Mouse (Mus musculus): ENCODE measurements around the gene Snrk. TPM values are rescaled to one million over a fixed set of nuclear protein-coding genes. Genes with fewer than 3 reads are reported as not detected.

Gene Snrk
- polyA plus RNA-seq, 1 experiment from 2014 or later, result 80.2 TPM

GRCm38 (mm10) chr9:122173405-122174233, 56.6 kb downstream of the Snrk start:
- WGBS, result 71% methylated on average over 9 of the region's 9 CpGs
- no peak for ATAC-seq (ENCODE audit: low FRiP score, low read depth)
- Histone ChIP-seq H3K4me1 (replicated peaks) (0 out of 2 replicates have a peak, but pooled peaks cover 7% of the 10 kb centered on the region), H3K27me3 (no peaks in the 10 kb centered on the region), H3K9me3 (no peaks in the 10 kb centered on the region), H3K9ac (no peak overlapping the region), H3K27ac (replicated peaks) (no peak overlapping the region), H3K36me3 (peaks cover 8% of the 10 kb centered on the region; the same call in 1 of the 2 replicates), H3K4me2 (no peak overlapping the region), H3K4me3 (no peak overlapping the region)

GRCm38 (mm10) chr9:122174723-122175122, 57.7 kb downstream of the Snrk start:
- Histone ChIP-seq H3K36me3 (peaks cover 6% of the 10 kb centered on the region; the same call in 1 of the 2 replicates), H3K9me3 (no peaks in the 10 kb centered on the region), H3K4me2 (no peak overlapping the region), H3K27ac (replicated peaks) (no peak overlapping the region), H3K4me3 (no peak overlapping the region), H3K27me3 (no peaks in the 10 kb centered on the region), H3K9ac (no peak overlapping the region), H3K4me1 (replicated peaks) (0 out of 2 replicates have a peak, but pooled peaks cover 7% of the 10 kb centered on the region)
- ATAC-seq (ENCODE audit: low FRiP score, low read depth), result no peak
- WGBS, result 85% methylated on average over 6 of the region's 6 CpGs

DNA sequence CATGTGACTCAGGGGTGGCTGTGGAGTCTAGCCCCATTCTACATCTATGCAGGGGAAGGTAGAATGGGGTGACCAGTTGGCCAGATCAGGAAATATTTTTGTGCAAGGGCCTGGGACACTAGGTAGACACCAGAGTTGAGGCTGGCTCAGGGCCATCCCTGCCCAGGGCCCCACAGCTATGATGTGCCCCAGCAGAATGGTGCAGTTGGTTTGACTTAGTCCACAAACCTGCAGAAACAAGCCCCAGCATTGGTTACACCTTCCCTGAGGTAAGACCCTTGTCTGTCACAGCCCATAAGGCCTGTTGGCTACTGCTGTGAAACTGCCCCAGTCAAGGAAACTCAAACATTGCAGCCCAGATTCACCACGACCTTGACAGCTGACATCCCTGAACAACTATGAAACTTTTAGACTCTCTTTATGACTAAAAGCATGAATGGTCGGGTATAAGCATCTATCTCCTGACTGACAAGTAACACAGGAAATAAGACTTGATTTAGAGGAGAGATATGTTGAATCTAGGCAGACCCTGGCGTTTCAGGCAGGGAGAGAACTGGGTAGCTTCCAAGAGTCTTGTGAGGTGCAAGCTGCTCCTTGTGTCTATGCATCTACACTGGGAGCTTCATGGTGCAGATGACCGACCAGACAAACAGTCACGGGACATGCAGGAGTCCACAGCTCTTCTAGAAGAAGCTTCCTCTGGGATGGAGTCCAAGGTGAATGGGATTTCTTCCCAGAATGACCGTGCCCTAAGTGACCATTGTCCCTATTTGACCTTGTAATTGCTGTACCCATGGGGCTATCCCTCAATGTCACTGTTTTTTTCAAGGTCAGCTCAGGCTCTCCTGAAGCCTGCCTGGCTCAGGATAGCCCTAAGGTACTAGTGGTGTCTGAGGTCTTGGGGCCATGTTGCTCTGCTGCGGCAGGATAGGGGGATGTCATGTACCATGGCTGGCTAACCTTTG, 60.5 kb downstream of the Snrk start:
- H3K27ac ChIP-seq (replicated peaks), result no peak overlapping the region
- H3K4me2 ChIP-seq, result no peak overlapping the region
- H3K4me1 ChIP-seq (replicated peaks), result 0 out of 2 replicates have a peak, but pooled peaks cover 7% of the 10 kb centered on the region
- H3K36me3 ChIP-seq, result 0 out of 2 replicates have a peak, but pooled peaks cover 4% of the 10 kb centered on the region
- no peaks in the 10 kb centered on the region for H3K27me3 ChIP-seq
- H3K9me3 ChIP-seq, result no peaks in the 10 kb centered on the region
- no peak for ATAC-seq (ENCODE audit: low FRiP score, low read depth)
- WGBS, result 85% methylated on average over 7 of the region's 7 CpGs
- no peak overlapping the region for H3K4me3 ChIP-seq
- no peak overlapping the region for H3K9ac ChIP-seq

- no peak for ATAC-seq (ENCODE audit: low FRiP score, low read depth)
- 67% methylated on average over 4 of the region's 4 CpGs for WGBS
- no peaks in the 10 kb centered on the region for H3K27me3 ChIP-seq
- no peak overlapping the region for H3K9ac ChIP-seq
- H3K4me1 ChIP-seq (replicated peaks), result 0 out of 2 replicates have a peak, but pooled peaks cover 5% of the 10 kb centered on the region
- no peaks in the 10 kb centered on the region for H3K9me3 ChIP-seq
- no peak overlapping the region for H3K4me3 ChIP-seq
- H3K4me2 ChIP-seq, result no peak overlapping the region
- no peak overlapping the region for H3K27ac ChIP-seq (replicated peaks)
- H3K36me3 ChIP-seq, result 0 out of 2 replicates have a peak, but pooled peaks cover 4% of the 10 kb centered on the region
Measured at GRCm38 (mm10) chr9:122178427-122178826, 61.4 kb downstream of the Snrk start.

DNA sequence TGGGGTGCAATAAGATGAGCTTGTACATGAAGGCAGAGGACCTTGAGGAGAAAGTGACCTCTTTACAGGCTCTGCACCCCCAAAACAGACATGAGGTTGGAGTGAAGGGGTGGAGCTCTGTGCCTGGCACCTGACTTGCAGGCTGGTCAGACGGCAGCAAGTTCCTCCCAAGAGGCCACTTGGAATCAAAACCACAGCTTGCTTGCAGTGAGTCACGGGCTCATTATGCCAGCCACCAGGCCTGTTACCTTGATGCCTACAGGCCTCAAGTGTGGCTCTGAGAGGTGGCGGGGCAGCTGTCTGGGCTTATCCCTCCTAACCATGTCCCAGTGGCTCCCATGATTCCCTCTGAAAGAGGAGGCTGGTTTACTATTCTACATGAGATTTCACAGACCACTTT, 63.0 kb downstream of the Snrk start:
- Histone ChIP-seq H3K4me3 (no peak overlapping the region), H3K4me1 (replicated peaks) (no peaks in the 10 kb centered on the region), H3K27ac (replicated peaks) (no peak overlapping the region), H3K9ac (no peak overlapping the region), H3K9me3 (no peaks in the 10 kb centered on the region), H3K27me3 (no peaks in the 10 kb centered on the region), H3K4me2 (no peak overlapping the region), H3K36me3 (0 out of 2 replicates have a peak, but pooled peaks cover 4% of the 10 kb centered on the region)
- WGBS, result 83% methylated on average over 3 of the region's 3 CpGs
- ATAC-seq (ENCODE audit: low FRiP score, low read depth), result no peak

DNA sequence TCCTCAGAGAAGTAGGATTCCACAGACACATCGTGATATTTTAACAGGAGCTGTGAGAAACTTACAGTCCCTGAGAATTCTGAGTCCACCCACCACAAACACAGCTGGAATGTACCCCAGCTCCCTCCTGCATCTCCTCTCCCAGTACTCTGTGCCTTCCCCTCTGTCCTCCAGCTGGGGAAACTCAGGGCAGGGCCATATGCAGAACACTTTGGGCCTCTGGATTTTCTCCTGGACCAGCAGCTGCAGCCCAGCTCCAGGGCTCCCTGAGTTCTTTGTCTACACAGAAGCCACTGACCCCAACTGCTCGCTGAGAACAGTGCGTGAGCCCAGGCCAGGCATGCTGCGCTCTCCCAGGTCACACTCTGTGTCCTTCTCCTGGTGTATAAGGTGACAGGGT, 66.0 kb downstream of the Snrk start:
- Histone ChIP-seq H3K9me3 (no peaks in the 10 kb centered on the region), H3K4me3 (no peak overlapping the region), H3K36me3 (no peaks in the 10 kb centered on the region), H3K4me2 (no peak overlapping the region), H3K9ac (no peak overlapping the region), H3K27ac (replicated peaks) (no peak overlapping the region), H3K27me3 (no peaks in the 10 kb centered on the region), H3K4me1 (replicated peaks) (no peaks in the 10 kb centered on the region)
- 77% methylated on average over 4 of the region's 4 CpGs for WGBS
- no peak for ATAC-seq (ENCODE audit: low FRiP score, low read depth)

DNA sequence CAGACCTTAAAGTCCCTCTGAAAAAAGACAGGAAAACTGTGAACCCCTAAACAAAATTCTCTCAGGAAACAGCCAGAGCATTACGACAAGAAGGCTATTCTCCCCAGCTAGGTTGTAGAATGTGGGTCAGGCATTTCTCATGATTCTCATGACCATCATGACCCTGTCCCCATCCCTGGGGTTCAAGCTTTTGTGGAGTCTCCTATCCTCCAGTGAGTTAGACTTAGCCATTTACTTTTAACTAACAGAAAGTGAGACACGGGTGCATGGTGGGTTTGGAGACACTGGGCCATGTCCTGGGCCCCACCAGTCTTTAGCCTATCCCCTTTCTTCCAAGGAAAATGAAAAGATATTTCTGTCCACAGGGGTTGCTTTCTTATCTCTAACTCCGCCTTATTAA, 67.3 kb downstream of the Snrk start:
- no peak overlapping the region for H3K9ac ChIP-seq
- H3K4me3 ChIP-seq, result no peak overlapping the region
- H3K4me1 ChIP-seq (replicated peaks), result no peaks in the 10 kb centered on the region
- no peaks in the 10 kb centered on the region for H3K9me3 ChIP-seq
- no peak for ATAC-seq (ENCODE audit: low FRiP score, low read depth)
- 85% methylated on average over 3 of the region's 3 CpGs for WGBS
- H3K27me3 ChIP-seq, result no peaks in the 10 kb centered on the region
- no peak overlapping the region for H3K4me2 ChIP-seq
- no peak overlapping the region for H3K27ac ChIP-seq (replicated peaks)
- H3K36me3 ChIP-seq, result no peaks in the 10 kb centered on the region

DNA sequence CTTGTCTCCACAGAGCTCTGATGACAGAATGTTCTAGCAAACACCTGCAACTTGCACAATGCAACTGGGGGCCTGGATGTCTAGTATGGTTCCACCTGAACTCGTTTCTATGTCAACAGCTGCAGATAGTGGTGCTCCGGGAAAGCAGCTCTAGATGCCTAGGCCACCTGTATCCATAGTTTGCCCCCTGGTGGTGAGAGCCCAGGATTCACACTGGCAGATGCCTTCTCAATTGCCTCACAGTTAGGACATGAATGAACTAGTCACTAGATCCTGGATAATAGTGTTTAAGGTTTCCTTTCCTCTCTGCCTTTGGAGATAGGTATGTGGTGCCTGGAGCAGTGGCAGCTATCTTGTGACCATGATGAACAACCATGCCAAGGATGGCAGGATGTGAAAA, 68.0 kb downstream of the Snrk start:
- no peak for ATAC-seq (ENCODE audit: low FRiP score, low read depth)
- no peak overlapping the region for H3K4me3 ChIP-seq
- 24% methylated on average over 2 of the region's 2 CpGs for WGBS

DNA sequence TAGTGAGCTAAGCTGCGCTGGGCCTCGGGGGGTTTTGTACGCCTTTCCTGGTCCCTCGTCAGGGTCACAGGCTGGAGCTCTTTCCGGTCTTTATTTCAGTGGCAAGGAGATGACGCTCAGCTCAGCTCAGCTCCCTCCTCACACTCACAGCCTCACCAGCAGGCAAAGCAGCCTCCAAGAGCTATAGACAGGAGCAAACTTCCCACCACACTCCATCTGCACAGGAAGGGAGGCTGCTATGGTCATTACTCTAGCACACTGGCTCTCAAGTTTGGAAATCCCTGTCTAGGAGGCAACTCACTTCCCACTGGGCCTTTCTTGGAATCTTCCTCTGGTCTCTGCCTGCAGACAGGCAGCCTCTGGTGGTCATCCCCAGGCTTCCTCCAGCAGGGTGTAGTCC, 68.9 kb downstream of the Snrk start:
- no peak overlapping the region; the same call in 1 of the 2 replicates for H3K27ac ChIP-seq (replicated peaks)
- ATAC-seq (ENCODE audit: low FRiP score, low read depth), result no peak
- H3K27me3 ChIP-seq, result no peaks in the 10 kb centered on the region
- H3K9me3 ChIP-seq, result no peaks in the 10 kb centered on the region
- H3K4me2 ChIP-seq, result no peak overlapping the region
- no peak overlapping the region for H3K9ac ChIP-seq
- 78% methylated on average over 6 of the region's 6 CpGs for WGBS
- H3K4me3 ChIP-seq, result no peak overlapping the region
- no peaks in the 10 kb centered on the region for H3K36me3 ChIP-seq
- H3K4me1 ChIP-seq (replicated peaks), result no peaks in the 10 kb centered on the region

More for the DNA sequence above, 68.0 kb downstream of the Snrk start:
- H3K36me3 ChIP-seq, result no peaks in the 10 kb centered on the region
- H3K9ac ChIP-seq, result no peak overlapping the region
- H3K4me2 ChIP-seq, result no peak overlapping the region
- H3K4me1 ChIP-seq (replicated peaks), result no peaks in the 10 kb centered on the region
- H3K27me3 ChIP-seq, result no peaks in the 10 kb centered on the region
- H3K27ac ChIP-seq (replicated peaks), result no peak overlapping the region
- H3K9me3 ChIP-seq, result no peaks in the 10 kb centered on the region

DNA sequence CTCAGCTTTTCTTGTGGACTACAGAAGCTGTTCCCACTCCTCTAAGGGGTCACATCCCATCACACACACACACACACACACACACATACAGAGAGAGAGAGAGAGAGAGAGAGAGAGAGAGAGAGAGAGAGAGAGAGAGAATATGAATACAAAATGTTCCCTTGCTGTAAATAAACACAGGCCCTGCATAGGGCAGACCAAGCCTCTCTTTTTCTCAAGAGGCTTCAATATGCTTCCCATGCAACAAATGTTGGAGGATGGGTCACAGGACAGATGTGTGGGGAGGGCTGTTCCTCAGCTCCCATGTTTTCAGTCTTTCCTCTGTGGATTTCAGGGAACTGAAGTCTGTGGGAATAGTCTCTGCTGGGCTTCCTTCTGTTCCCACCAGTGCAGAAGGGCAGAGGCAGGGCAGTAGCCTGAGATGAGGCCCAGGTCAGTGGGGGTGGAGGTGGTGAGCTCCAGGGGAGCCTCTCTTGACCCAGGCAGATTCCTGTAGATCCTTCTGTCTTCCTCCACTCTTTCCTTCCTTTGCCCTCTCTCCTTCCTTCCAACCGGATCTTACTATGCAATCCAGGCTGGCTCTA, 69.7 kb downstream of the Snrk start:
- no peak for ATAC-seq (ENCODE audit: low FRiP score, low read depth)
- Histone ChIP-seq H3K4me3 (no peak overlapping the region), H3K4me2 (no peak overlapping the region), H3K9ac (no peak overlapping the region), H3K36me3 (no peaks in the 10 kb centered on the region), H3K27me3 (no peaks in the 10 kb centered on the region), H3K9me3 (no peaks in the 10 kb centered on the region), H3K27ac (replicated peaks) (no peak overlapping the region), H3K4me1 (replicated peaks) (no peaks in the 10 kb centered on the region)
- WGBS, result 70% methylated on average over 1 of the region's 1 CpGs

DNA sequence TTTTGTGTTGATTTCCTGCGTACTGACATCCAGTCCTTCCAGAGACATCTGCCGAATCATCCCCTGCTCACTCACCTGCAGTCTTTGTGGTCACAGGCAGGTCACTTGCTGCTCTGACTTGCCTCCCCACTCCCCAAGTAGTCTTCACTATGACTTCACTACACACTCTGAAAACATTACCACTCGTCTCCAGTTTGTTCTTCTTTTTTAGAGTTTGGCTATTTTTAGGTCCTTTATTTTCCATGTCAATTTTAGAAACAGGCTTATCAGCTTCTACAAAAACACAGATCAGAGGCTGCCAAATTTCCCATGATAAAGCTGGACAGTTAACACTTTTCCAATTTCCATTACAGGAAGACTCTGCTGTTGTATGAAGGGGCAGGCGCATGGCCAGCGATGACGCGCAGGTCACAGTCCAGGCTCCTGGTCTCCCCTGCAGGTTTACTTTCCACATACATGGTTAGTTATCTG, 70.4 kb downstream of the Snrk start:
- Histone ChIP-seq H3K27me3 (no peaks in the 10 kb centered on the region), H3K4me3 (no peak overlapping the region), H3K27ac (replicated peaks) (no peak overlapping the region), H3K9me3 (no peaks in the 10 kb centered on the region), H3K4me1 (replicated peaks) (no peaks in the 10 kb centered on the region), H3K36me3 (no peaks in the 10 kb centered on the region), H3K4me2 (no peak overlapping the region), H3K9ac (no peak overlapping the region)
- no peak for ATAC-seq (ENCODE audit: low FRiP score, low read depth)
- WGBS, result 89% methylated on average over 7 of the region's 7 CpGs

Measured in hindbrain, embryonic 15.5 days (tissue).